Mouse (Mus musculus) limb, embryonic 14.5 days (tissue): Measurements from ENCODE around the gene Camsap1. TPM values are rescaled to one million over a fixed set of nuclear protein-coding genes. Genes with fewer than 3 reads are reported as not detected.

Source experiments
- ATAC-seq: fragments of 200-750 bp; cut with Nextera tagmentation; 2 replicates; pipeline ENCODE4 v1.8.0; 2017; ENCODE audit warnings: low read depth, moderate number of reproducible peaks, moderate TSS enrichment; ENCODE audit not compliant: low FRiP score
- DNase-seq: peaks from one replicate; pipeline ENCODE4 v3.0.0-alpha.2; 2015; ENCODE audit warnings: low spot score
- H3K27ac ChIP-seq: fragments of 300-500 bp; sonication (generic); replicated peaks from 2 replicates; pipeline ENCODE4 v1.5.1; 2014; ENCODE audit warnings: low read depth, mild to moderate bottlenecking, low read length, moderate library complexity, mixed read lengths
- H3K27me3 ChIP-seq: fragments of 300-500 bp; sonication (generic); 2 replicates; pipeline ENCODE4 v1.6.1; 2014; ENCODE audit warnings: low read length, mixed read lengths; ENCODE audit not compliant: control insufficient read depth, insufficient read depth
- H3K36me3 ChIP-seq: fragments of 300-500 bp; sonication (generic); 2 replicates; pipeline ENCODE4 v1.6.1; 2014; ENCODE audit warnings: mild to moderate bottlenecking, low read length, moderate library complexity, mixed read lengths; ENCODE audit not compliant: control insufficient read depth, insufficient read depth
- H3K4me1 ChIP-seq: fragments of 300-500 bp; sonication (generic); 2 replicates; pipeline ENCODE4 v1.6.1; 2014; ENCODE audit warnings: antibody characterized with exemption, low read length, mixed read lengths; ENCODE audit not compliant: control insufficient read depth, insufficient read depth
- H3K4me2 ChIP-seq: fragments of 300-500 bp; sonication (generic); replicated peaks from 2 replicates; pipeline ENCODE4 v1.6.1; 2014; ENCODE audit warnings: low read depth, mild to moderate bottlenecking, low read length, moderate library complexity; ENCODE audit not compliant: severe bottlenecking
- H3K4me3 ChIP-seq: fragments of 300-500 bp; sonication (generic); replicated peaks from 2 replicates; pipeline ENCODE4 v1.5.1; 2014; ENCODE audit warnings: low read length
- H3K9ac ChIP-seq: fragments of 300-500 bp; sonication (generic); 2 replicates; pipeline ENCODE4 v1.6.1; 2014; ENCODE audit warnings: mild to moderate bottlenecking, low read depth, low read length, moderate library complexity; ENCODE audit not compliant: severe bottlenecking
- H3K9me3 ChIP-seq: fragments of 300-500 bp; sonication (generic); 2 replicates; pipeline ENCODE4 v1.6.1; 2016; ENCODE audit warnings: low read length; ENCODE audit not compliant: control insufficient read depth
- POLR2A ChIP-seq: fragments of 200-500 bp; IDR thresholded peaks from 2 replicates; pipeline ENCODE4 v1.8.0; 2012; ENCODE audit warnings: inconsistent platforms, mild to moderate bottlenecking, moderate library complexity, borderline replicate concordance; ENCODE audit not compliant: insufficient read depth, insufficient read length; ENCODE audit errors: extremely low read depth
- WGBS: fragments of 180-500 bp; shearing (Covaris S2); extraction: QIAGEN DNeasy Blood & Tissue Kit; methylation state at CpG from one replicate; pipeline ENCODE4 v1.1.7; 2014; 5-methylcytosine and 5-hydroxymethylcytosine counted together
- polyA plus RNA-seq, 2 experiments: library from polyadenylated mRNA; depleted of rRNA in 1 of 2; stranded (reverse) in 1 of 2; unstranded in 1 of 2; fragments of >200 nt; fragmentation: Nextera tagmentation in 1 of 2; extraction: Ambion mirVana in 1 of 2; gene quantifications; 2 replicates each; pipeline versions ENCODE4 v1.2.1 to v1.2.3; 2012 to 2014

The Camsap1 gene
- polyA plus RNA-seq, 2 experiments: 16.7 to 24.2 TPM

- Histone ChIP-seq H3K9ac (no peak overlapping the region), H3K4me3 (no peak overlapping the region), H3K27ac (no peak overlapping the region), H3K9me3 (no peaks in the 10 kb centered on the region), H3K36me3 (no peaks in the 10 kb centered on the region), H3K4me2 (no peak overlapping the region), H3K27me3 (no peaks in the 10 kb centered on the region), H3K4me1 (no peaks in the 10 kb centered on the region)
- WGBS: 59% methylated on average over 8 of the region's 8 CpGs
- ATAC-seq: no peak
- no peak for TF ChIP-seq POLR2A
- DNase-seq: no peak
Measured at GRCm38 (mm10) chr2:25887226-25887625, 95.9 kb downstream of the Camsap1 start.

- DNase-seq: no peak
- H3K9me3 ChIP-seq: no peaks in the 10 kb centered on the region
- 81% methylated on average over 3 of the region's 3 CpGs for WGBS
- no peak overlapping the region for H3K4me3 ChIP-seq
- ATAC-seq: no peak
- no peak for TF ChIP-seq POLR2A
- H3K9ac ChIP-seq: no peak overlapping the region
- H3K4me1 ChIP-seq: no peaks in the 10 kb centered on the region
- H3K27ac ChIP-seq: no peak overlapping the region
- no peaks in the 10 kb centered on the region for H3K27me3 ChIP-seq
- no peaks in the 10 kb centered on the region for H3K36me3 ChIP-seq
- H3K4me2 ChIP-seq: no peak overlapping the region
Measured at GRCm38 (mm10) chr2:25884756-25885155, 98.3 kb downstream of the Camsap1 start.

DNA sequence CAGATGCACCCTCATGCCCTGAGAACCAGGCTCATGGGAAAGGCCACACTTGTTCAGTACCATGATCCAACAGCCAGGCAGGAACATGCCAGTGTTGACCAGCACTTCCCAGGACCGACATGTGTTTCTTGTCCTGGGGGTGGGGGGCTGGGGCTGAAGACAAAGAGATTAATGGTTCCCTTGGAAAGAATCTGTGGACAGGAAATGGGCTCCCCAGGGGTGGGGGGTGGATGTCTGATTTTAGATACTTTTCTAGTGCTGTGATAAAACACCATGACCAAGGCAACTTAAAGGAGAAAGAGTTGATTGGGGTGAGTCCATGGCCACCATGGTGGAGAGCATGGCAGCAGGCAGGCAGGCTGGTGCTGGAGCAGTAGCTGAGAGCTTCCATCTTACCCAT lies 100.8 kb downstream of the Camsap1 start:
- 27% methylated on average over 1 of the region's 1 CpGs for WGBS
- no peak for DNase-seq
- H3K9me3 ChIP-seq: no peaks in the 10 kb centered on the region
- H3K4me2 ChIP-seq: no peak overlapping the region
- no peak overlapping the region for H3K27ac ChIP-seq
- TF ChIP-seq POLR2A: no peak
- peaks cover 20% of the 10 kb centered on the region for H3K27me3 ChIP-seq
- no peak for ATAC-seq
- H3K4me1 ChIP-seq: no peaks in the 10 kb centered on the region
- no peaks in the 10 kb centered on the region for H3K36me3 ChIP-seq
- H3K9ac ChIP-seq: no peak overlapping the region
- H3K4me3 ChIP-seq: no peak overlapping the region

DNA sequence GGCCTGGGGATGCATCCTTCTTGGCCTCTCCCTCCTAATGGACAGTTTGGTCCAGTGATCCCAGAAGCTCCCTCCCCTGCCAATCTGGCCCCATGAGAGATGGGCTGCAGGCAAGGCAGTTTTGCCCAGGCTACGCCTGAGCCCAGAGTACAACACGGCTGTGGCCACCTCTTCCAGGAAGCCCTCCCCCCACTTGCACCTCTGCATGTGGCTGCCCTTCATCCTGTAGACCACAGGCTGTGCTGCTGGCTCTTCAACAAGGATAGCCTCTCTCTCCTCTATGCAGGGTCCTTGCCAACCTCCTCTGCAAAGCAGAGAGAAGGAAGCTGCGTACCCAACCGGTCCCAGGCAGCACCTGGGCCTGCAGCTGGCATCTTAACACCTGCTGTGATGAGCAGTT lies 104.0 kb downstream of the Camsap1 start:
- TF ChIP-seq POLR2A: no peak
- 77% methylated on average over 4 of the region's 4 CpGs for WGBS
- Histone ChIP-seq H3K36me3 (no peaks in the 10 kb centered on the region), H3K27me3 (peaks cover 22% of the 10 kb centered on the region), H3K4me2 (no peak overlapping the region), H3K27ac (no peak overlapping the region), H3K4me1 (no peaks in the 10 kb centered on the region), H3K9me3 (no peaks in the 10 kb centered on the region), H3K9ac (no peak overlapping the region), H3K4me3 (no peak overlapping the region)
- no peak for DNase-seq
- ATAC-seq: no peak

GRCm38 (mm10) chr2:25878516-25878915 lies 104.6 kb downstream of the Camsap1 start:
- WGBS: 87% methylated on average over 2 of the region's 2 CpGs
- Histone ChIP-seq H3K27ac (no peak overlapping the region), H3K4me2 (no peak overlapping the region), H3K9me3 (no peaks in the 10 kb centered on the region), H3K27me3 (peaks cover 22% of the 10 kb centered on the region), H3K9ac (no peak overlapping the region), H3K4me1 (no peaks in the 10 kb centered on the region), H3K36me3 (no peaks in the 10 kb centered on the region), H3K4me3 (no peak overlapping the region)
- DNase-seq (no peak), ATAC-seq (no peak)
- TF ChIP-seq POLR2A: no peak

- TF ChIP-seq POLR2A: no peak
- DNase-seq: no peak
- ATAC-seq: no peak
- Histone ChIP-seq H3K4me1 (no peaks in the 10 kb centered on the region), H3K9me3 (no peaks in the 10 kb centered on the region), H3K4me3 (peak overlapping the region; percentile 34), H3K9ac (peak overlapping the region; percentile 52), H3K36me3 (no peaks in the 10 kb centered on the region), H3K27ac (no peak overlapping the region), H3K27me3 (peaks cover 22% of the 10 kb centered on the region), H3K4me2 (peak overlapping the region; percentile 55)
- 6% methylated on average over 31 of the region's 49 CpGs for WGBS
Measured at GRCm38 (mm10) chr2:25877736-25878268, 105.3 kb downstream of the Camsap1 start.
